Mouse (Mus musculus) MEL (cell line): Measurements from ENCODE around the gene Gstm4. TPM values are rescaled to one million over a fixed set of nuclear protein-coding genes. Genes with fewer than 3 reads are reported as not detected.
A peak's percentile ranks its signal among the peaks of the same experiment; 100 is the strongest.

Experiments
- DNase-seq: peaks from one replicate; pipeline ENCODE4 v3.0.0; 2011; ENCODE audit warnings: low read depth, low spot score
- H3K27ac ChIP-seq: 2 replicates; pipeline ENCODE4 v1.5.1; 2012; ENCODE audit warnings: low read depth, mild to moderate bottlenecking, control low read depth, low read length, moderate library complexity; ENCODE audit not compliant: control insufficient read depth
- H3K27me3 ChIP-seq, 2 experiments: fragments of 150-350 bp in 1 of 2; sonication (generic) in 1 of 2; 2 replicates each; pipeline ENCODE4 v1.6.1; 2012; ENCODE audit warnings: low read length in 2 of 2, mild to moderate bottlenecking in 2 of 2, improper control_type of control experiment in 1 of 2, moderate library complexity in 1 of 2; ENCODE audit not compliant: insufficient read depth in 2 of 2, control insufficient read depth in 1 of 2
- H3K36me3 ChIP-seq, 2 experiments: 2 replicates each; pipeline ENCODE4 v1.6.1; 2012 to 2014; ENCODE audit warnings: low read length in 2 of 2, improper control_type of control experiment in 1 of 2, inconsistent platforms in 1 of 2, mild to moderate bottlenecking in 1 of 2; ENCODE audit not compliant: insufficient read depth in 2 of 2, control insufficient read depth in 1 of 2
- H3K4me1 ChIP-seq, 2 experiments: fragments of 150-350 bp in 1 of 2; sonication (generic) in 1 of 2; 2 replicates each; pipeline ENCODE4 v1.6.1; 2012; ENCODE audit warnings: low read length in 2 of 2, improper control_type of control experiment in 1 of 2, mild to moderate bottlenecking in 1 of 2; ENCODE audit not compliant: insufficient read depth in 2 of 2, control insufficient read depth in 1 of 2
- H3K4me3 ChIP-seq, 2 experiments: fragments of 150-350 bp in 1 of 2; sonication (generic) in 1 of 2; 2 replicates each; pipeline ENCODE4 v1.5.1; 2012; ENCODE audit warnings: low read depth in 2 of 2, low read length in 2 of 2, mild to moderate bottlenecking in 2 of 2, moderate library complexity in 2 of 2, control low read depth in 1 of 2, improper control_type of control experiment in 1 of 2; ENCODE audit not compliant: control insufficient read depth in 1 of 2, insufficient read depth in 1 of 2
- H3K79me2 ChIP-seq: 2 replicates; pipeline ENCODE4 v1.6.1; 2012; ENCODE audit warnings: mild to moderate bottlenecking, low read length, moderate library complexity; ENCODE audit not compliant: control insufficient read depth, poor library complexity, insufficient read depth
- H3K9ac ChIP-seq: 2 replicates; pipeline ENCODE4 v1.6.1; 2012; ENCODE audit warnings: low read depth, mild to moderate bottlenecking, control low read depth, low read length, moderate library complexity; ENCODE audit not compliant: control insufficient read depth, poor library complexity, severe bottlenecking
- H3K9me3 ChIP-seq: fragments of 150-350 bp; sonication (generic); replicated peaks from 2 replicates; pipeline ENCODE4 v1.6.1; 2012; ENCODE audit warnings: mild to moderate bottlenecking, low read length, improper control_type of control experiment, moderate library complexity; ENCODE audit not compliant: insufficient read depth
- CHD1 ChIP-seq: IDR thresholded peaks from 2 replicates; pipeline ENCODE4 v1.6.1; 2012; ENCODE audit warnings: low read depth, mild to moderate bottlenecking, inconsistent platforms, low read length, improper control_type of control experiment
- CTCF ChIP-seq, 3 experiments: IDR thresholded peaks in 2 of 3; conservative IDR thresholded peaks in 1 of 3; 2 replicates each; pipeline ENCODE4 v1.5.1; 2011 to 2012; ENCODE audit warnings: low read length in 3 of 3, low read depth in 2 of 3, mild to moderate bottlenecking in 2 of 3, improper control_type of control experiment in 1 of 3, inconsistent platforms in 1 of 3, mixed read lengths in 1 of 3, moderate library complexity in 1 of 3; ENCODE audit not compliant: control insufficient read depth in 1 of 3, insufficient read depth in 1 of 3, poor library complexity in 1 of 3, severe bottlenecking in 1 of 3
- E2F4 ChIP-seq: IDR thresholded peaks from 2 replicates; pipeline ENCODE4 v1.6.1; 2011; ENCODE audit warnings: low read depth, low read length, improper control_type of control experiment, borderline replicate concordance
- ELF1 ChIP-seq: IDR thresholded peaks from 2 replicates; pipeline ENCODE4 v1.6.1; 2014; ENCODE audit warnings: low read depth, mild to moderate bottlenecking, inconsistent platforms, low read length, improper control_type of control experiment, moderate library complexity
- ETS1 ChIP-seq: IDR thresholded peaks from 2 replicates; pipeline ENCODE4 v1.6.1; 2012; ENCODE audit warnings: low read depth, mild to moderate bottlenecking, inconsistent platforms, low read length, improper control_type of control experiment, moderate library complexity
- GATA1 ChIP-seq: IDR thresholded peaks from 2 replicates; pipeline ENCODE4 v1.6.1; 2011; ENCODE audit warnings: low read depth, low read length, improper control_type of control experiment
- HCFC1 ChIP-seq: IDR thresholded peaks from 2 replicates; pipeline ENCODE4 v1.6.1; 2012; ENCODE audit warnings: low read depth, mild to moderate bottlenecking, inconsistent platforms, low read length, improper control_type of control experiment, moderate library complexity
- MEF2A ChIP-seq: IDR thresholded peaks from 2 replicates; pipeline ENCODE4 v1.6.1; 2014; ENCODE audit warnings: low read depth, mild to moderate bottlenecking, inconsistent platforms, low read length, improper control_type of control experiment; ENCODE audit not compliant: poor library complexity, insufficient replicate concordance, severe bottlenecking; ENCODE audit errors: extremely low read depth
- MYC ChIP-seq: IDR thresholded peaks from 2 replicates; pipeline ENCODE4 v1.6.1; 2011; ENCODE audit warnings: low read depth, mild to moderate bottlenecking, low read length, improper control_type of control experiment, moderate library complexity
- NELFE ChIP-seq: IDR thresholded peaks from 2 replicates; pipeline ENCODE4 v1.6.1; 2011; ENCODE audit warnings: low read depth, low read length, improper control_type of control experiment
- TCF12 ChIP-seq: IDR thresholded peaks from 2 replicates; pipeline ENCODE4 v1.6.1; 2014; ENCODE audit warnings: low read depth, mild to moderate bottlenecking, inconsistent platforms, low read length, improper control_type of control experiment, moderate library complexity
- USF2 ChIP-seq, 2 experiments: IDR thresholded peaks; 2 replicates each; pipeline ENCODE4 v1.6.1; 2011 to 2012; ENCODE audit warnings: improper control_type of control experiment in 2 of 2, low read length in 2 of 2, borderline replicate concordance in 1 of 2, inconsistent platforms in 1 of 2, low read depth in 1 of 2, mild to moderate bottlenecking in 1 of 2; ENCODE audit not compliant: insufficient read depth in 1 of 2
- ZC3H11A ChIP-seq: IDR thresholded peaks from 2 replicates; pipeline ENCODE4 v1.6.1; 2012; ENCODE audit warnings: low read depth, mild to moderate bottlenecking, inconsistent platforms, low read length, improper control_type of control experiment
- polyA plus RNA-seq, 2 experiments: library from polyadenylated mRNA; stranded (reverse) in 1 of 2; unstranded in 1 of 2; fragments of >175 nt in 1 of 2; fragments of >200 nt in 1 of 2; gene quantifications; 2 replicates each; pipeline versions ENCODE4 v1.2.1 to v1.2.4; 2012; ENCODE audit warnings: low replicate concordance in 2 of 2, low read depth in 1 of 2; ENCODE audit not compliant: insufficient read length in 2 of 2, insufficient read depth in 1 of 2, missing spikeins in 1 of 2
- total RNA-seq: library from RNA; depleted of rRNA; stranded (reverse); fragments of 300-350 nt; gene quantifications from 2 replicates; pipeline ENCODE4 v1.2.3, GENCODE M21; 2012

Gene Gstm4
- total and polyA plus RNA-seq, 3 experiments = 1.4 to 7.4 TPM; not detected in 1

DNA sequence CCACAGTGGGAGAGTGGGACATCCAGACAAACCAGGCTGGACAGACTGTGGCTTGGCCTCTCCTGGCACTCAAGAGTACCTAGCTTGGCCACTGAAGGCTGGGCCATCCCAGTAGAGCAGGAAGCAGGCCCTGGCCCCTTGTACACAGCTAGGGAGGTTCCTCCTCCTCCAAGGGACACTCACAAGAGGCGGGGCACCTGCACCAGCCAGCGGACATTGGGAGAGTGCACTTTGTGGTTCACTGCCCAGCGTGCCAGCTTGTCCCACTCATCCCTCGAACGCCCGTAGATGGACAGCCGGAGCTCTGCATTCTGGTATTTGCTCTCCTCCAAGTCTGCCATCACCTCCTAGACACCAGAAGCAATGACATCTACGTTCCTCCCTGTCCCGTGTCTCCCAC, 32.1 kb upstream of the Gstm4 start:
- no peak overlapping the region for H3K27ac ChIP-seq
- no peaks in the 10 kb centered on the region for H3K27me3 ChIP-seq
- no peaks in the 10 kb centered on the region for H3K9me3 ChIP-seq
- H3K4me3 ChIP-seq = no peak overlapping the region
- peaks cover under 1 to 14% of the 10 kb centered on the region in 2 experiments; a peak in 2 of 4 replicates for H3K36me3 ChIP-seq
- DNase-seq = peak; percentile 8
- peaks cover 5% of the 10 kb centered on the region for H3K79me2 ChIP-seq
- TF ChIP-seq HCFC1 = no peak
- TF ChIP-seq MEF2A = no peak
- no peaks in the 10 kb centered on the region for H3K4me1 ChIP-seq
- no peak overlapping the region for H3K9ac ChIP-seq

DNA sequence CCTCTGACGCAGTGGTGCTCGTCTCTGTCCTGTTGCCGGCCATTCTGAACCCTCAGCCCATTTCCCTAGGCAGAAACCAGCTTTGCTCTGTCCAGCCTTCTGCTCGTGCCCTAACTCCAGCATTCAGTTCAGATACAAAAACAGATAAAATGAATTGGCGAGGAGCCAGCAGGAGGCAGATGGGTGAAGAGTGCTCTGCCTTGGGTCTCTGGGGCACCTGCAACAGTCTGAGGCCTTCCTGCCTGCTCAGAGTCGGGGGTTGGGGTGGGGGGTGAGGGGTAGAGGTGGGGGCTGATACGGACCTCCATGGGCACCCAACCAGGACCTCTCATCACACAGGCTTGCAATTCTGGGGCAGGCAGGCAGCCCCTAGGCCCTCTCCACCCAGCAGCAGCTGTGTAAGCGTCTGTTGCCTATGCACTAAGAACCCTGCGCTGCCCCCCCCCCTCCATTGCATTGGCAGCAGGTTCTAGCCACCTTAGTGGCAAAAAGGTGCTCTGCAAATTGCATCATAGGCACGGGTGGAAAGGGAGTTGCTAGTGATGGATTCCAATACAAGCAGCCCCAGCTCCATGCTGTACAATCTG, 28.4 kb upstream of the Gstm4 start:
- H3K27me3 ChIP-seq = no peaks in the 10 kb centered on the region
- no peaks in the 10 kb centered on the region for H3K9me3 ChIP-seq
- TF ChIP-seq CTCF (IDR thresholded peaks at IDR 0.05 in 2 of 3, conservative IDR thresholded peaks at IDR 0.05 in 1 of 3; ENCODE audit: control insufficient read depth in 1 of 3, insufficient read depth in 1 of 3, low read depth in 2 of 3, low read length in 3 of 3, poor library complexity in 1 of 3, severe bottlenecking in 1 of 3) (no peak), E2F4 (no peak), USF2 (IDR thresholded peaks at IDR 0.05; ENCODE audit: borderline replicate concordance in 1 of 2, insufficient read depth in 1 of 2, low read depth in 1 of 2, low read length in 2 of 2) (no peak), HCFC1 (no peak), NELFE (no peak), ZC3H11A (no peak), TCF12 (no peak), MYC (no peak), ELF1 (no peak), ETS1 (no peak), GATA1 (no peak), CHD1 (no peak)
- H3K9ac ChIP-seq = no peak overlapping the region
- no peak overlapping the region for H3K4me3 ChIP-seq
- peaks cover 4 to 9% of the 10 kb centered on the region in 2 experiments; a peak in 3 of 4 replicates for H3K4me1 ChIP-seq
- no peaks in the 10 kb centered on the region for H3K79me2 ChIP-seq
- no peak overlapping the region for H3K27ac ChIP-seq
- peaks cover 7% of the 10 kb centered on the region in 2 experiments for H3K36me3 ChIP-seq
- no peak for DNase-seq
